Mouse (Mus musculus) heart, postnatal 0 days (tissue): ENCODE data around the gene Tmem274.

Source experiments
- CTCF ChIP-seq: IDR thresholded peaks from 2 replicates; pipeline ENCODE4 v1.5.1; 2016; ENCODE audit warnings: antibody characterized with exemption, control low read depth, low read depth
- EP300 ChIP-seq: IDR thresholded peaks from 2 replicates; pipeline ENCODE4 v1.6.1; 2016; ENCODE audit warnings: antibody characterized with exemption, low read depth

DNA sequence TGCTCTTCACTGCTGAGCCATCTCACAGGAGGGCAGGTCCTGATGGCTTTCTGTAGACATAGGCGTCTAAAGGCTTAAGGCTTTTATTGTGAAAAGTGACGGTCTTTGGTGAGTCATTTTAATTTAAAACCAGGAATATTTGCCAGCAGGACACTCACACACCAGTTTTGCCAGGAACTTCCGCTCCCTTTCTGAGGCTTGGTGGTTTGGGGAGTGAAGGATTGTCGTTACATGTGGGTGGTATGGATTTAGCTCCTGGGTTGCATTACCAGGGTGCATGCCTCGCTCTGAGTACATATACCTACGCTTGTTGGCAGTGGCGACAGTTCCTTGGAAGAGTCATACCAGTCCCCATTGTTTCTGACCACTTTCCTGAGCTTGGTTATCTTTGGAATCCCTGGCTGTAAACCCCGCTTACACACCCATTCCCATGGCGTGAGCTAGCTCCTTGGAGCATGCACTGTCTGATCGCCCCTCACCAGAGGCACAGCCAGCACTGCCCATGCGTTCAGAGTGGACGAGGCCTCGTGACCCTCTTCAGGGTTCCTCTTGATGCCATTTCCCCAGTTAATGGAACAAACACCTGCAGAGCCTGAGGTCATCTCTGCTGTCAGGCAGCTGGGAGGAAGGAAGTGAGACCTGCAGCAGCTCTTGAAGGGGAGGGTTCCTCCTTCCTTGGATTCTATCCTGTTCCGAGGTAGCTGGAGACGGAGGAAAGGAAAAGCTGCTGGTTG, 50.6 kb downstream of the Tmem274 start:
- TF ChIP-seq CTCF = no peak
- TF ChIP-seq EP300 = 0 out of 2 replicates have a peak, but pooled peaks have one; percentile 65
